Mouse (Mus musculus) spleen, adult 18-20 months (tissue): ENCODE results near the gene Psd.

Experiments
- DNase-seq, 2 experiments: peaks; one replicate each; pipeline ENCODE4 v3.0.0; 2022; ENCODE audit warnings: mixed read lengths in 2 of 2

Gene Psd

GRCm38 (mm10) chr19:46326756-46327305 is at the start of gene Psd:
Gene Psd (minus strand): TSS chr19:46327156.
- DNase-seq = no peak

- DNase-seq = no peak
These were observed 48.9 kb upstream of the Psd start for GRCm38 (mm10) chr19:46375891-46376290.

- DNase-seq = no peak
These were observed 48.5 kb upstream of the Psd start for GRCm38 (mm10) chr19:46375489-46375888.

- DNase-seq = no peak
These were observed 47.6 kb upstream of the Psd start for GRCm38 (mm10) chr19:46374477-46375088.

GRCm38 (mm10) chr19:46369204-46369603 is 42.2 kb upstream of the Psd start:
- peak; percentile 22 to 55 for DNase-seq

DNA sequence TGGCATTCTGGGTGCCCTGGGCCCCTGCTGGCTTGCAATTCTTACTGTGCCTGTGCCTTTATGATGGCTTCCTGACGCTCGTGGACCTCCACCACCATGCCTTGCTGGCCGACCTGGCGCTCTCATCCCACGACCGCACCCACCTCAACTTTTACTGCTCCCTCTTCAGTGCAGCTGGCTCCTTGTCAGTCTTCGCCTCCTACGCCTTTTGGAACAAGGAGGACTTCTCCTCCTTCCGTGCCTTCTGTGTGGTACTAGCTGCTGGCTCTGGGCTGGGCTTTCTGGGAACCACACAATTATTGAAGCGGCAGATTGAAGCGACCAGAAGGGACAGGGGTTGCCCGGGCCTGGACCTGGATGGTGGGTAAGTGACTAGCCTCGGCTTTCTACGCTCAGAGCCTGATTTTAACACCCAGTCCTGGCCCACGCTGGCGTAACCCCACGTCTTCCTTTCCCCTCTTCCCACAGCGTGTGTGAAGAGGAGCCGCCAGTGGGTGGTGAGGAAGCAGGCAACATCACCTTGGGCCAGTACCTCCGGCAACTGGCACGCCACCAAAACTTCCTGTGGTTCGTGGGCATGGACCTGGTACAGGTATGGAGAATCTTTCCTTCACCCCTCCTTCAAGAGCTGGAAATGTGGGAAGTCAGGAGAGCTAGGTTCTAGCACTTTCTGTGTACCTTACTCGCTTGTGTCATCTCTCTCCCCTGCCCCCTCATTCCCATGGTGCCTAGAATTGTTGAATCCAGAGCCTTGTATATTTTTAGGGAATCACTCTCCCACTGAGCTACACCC is 41.0 kb upstream of the Psd start:
- DNase-seq = no peak

DNA sequence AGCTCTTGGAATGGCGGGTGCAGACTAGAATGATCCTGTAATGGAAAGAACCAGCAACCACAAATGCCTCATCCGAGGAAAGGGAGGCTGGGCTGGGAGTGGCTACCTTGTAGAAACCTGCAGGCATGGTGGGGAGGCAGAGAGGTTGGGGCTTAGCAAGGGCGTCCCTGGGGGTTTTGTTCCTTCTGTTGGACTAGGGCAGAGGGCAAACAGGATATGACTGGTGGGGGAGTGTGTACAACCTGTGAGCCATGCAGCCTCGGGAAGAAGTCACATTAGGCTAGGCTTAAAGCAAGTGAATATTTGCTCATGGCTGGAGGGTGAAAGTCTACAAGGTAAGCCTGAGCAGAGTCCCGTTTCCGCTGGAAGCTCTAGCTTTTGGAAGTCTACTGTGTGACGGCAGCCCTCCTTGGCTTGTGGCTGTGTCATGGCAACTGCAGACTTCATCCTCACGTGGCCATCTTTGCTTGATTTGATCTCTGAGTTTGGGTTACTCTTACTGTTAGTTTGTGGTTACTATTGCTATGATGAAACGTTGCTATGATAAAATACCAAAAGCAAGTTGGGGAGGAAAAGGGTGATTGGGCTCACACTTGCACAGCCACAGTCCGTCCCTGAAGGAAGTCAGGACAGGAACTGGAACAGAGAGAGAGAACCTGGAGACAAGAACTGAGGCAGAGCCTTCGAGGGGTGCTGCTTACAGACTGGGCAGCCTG is 36.5 kb upstream of the Psd start:
- no peak for DNase-seq

DNA sequence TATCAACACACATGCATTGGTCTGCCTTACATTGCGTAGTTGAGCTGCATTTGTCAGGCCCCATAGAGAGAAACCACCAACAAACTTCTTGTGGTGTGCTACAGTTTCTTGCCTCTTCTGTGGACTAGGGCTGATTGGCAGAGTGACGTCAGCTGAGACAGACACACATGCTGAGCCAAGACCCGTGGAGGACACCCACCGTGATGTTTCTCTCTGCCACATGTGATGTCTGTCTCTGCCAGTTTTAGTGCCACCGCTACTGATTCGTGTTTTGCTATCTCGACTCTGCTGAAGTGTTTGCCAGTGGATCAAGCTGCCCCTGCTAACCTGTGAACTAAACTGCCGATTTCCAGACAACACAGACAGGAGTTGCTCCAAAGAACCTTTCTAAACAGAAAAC is 35.1 kb upstream of the Psd start:
- no peak for DNase-seq

GRCm38 (mm10) chr19:46358381-46358780 is 31.4 kb upstream of the Psd start:
- DNase-seq = no peak

- no peak for DNase-seq
These were observed 30.7 kb upstream of the Psd start for GRCm38 (mm10) chr19:46357344-46358280.

DNA sequence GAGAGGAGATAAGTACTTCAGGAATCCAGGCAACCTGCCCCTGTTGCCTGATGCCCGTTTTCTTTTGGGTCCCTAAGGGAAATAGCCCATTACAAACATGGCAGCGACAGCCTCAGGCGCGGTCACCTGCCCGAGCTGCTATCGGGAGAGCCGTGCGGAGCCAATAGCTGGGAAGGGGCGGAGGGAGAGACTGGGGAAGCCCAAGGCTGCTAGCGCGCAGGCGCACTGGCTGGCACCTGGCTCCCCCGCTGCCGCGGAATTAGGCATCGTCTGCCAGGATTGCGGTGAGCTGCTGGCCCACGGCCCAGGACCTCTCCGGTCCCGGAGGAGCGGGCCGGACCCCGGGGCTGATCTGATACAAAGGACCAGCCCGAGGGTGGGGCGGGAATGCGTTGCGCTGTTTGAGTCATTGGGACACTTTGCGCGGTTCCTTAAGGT is 29.8 kb upstream of the Psd start:
- peak; percentile 64 to 65 for DNase-seq

DNA sequence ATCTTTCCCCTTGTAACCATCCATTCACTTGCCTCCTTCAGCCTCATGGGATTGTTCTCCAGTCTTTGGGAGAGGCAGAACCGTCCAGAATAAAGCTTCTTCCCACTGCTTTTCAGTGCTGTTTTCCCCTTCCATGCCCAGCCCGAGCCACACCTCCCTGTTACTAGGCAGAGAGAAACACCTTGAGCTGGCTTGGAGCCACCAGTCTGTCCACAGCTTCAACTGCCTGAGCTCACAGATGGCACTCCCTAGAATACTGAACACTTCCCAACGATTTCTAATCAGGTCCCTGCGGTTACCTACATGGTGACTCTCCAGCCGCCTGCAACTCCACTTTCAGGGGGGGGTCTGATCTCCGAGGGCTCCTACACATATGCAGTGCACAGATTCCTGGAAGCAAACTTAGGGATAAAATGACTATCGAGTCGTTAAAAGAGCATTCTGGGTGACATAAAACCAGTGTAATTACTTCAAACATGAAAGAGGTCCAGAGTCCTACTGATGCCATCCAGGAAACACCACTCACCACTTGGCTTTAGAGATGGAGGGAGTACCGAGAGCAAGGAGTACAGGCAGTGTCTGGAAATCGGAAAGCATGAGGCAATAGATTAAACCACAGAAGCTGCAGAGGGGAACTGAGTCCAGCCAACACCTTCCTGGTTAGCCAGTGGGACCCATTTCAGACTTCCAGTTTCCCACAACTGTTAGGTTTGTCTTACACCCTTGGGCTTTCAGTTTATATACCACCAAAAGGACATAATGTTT is 23.4 kb upstream of the Psd start, which contains the start of gene 2310034G01Rik:
TSS of gene 2310034G01Rik (minus strand) at position 135 of the 765 bp plus-strand sequence.
- DNase-seq = no peak

- no peak for DNase-seq
These were observed 22.6 kb upstream of the Psd start for GRCm38 (mm10) chr19:46349550-46349949.

DNA sequence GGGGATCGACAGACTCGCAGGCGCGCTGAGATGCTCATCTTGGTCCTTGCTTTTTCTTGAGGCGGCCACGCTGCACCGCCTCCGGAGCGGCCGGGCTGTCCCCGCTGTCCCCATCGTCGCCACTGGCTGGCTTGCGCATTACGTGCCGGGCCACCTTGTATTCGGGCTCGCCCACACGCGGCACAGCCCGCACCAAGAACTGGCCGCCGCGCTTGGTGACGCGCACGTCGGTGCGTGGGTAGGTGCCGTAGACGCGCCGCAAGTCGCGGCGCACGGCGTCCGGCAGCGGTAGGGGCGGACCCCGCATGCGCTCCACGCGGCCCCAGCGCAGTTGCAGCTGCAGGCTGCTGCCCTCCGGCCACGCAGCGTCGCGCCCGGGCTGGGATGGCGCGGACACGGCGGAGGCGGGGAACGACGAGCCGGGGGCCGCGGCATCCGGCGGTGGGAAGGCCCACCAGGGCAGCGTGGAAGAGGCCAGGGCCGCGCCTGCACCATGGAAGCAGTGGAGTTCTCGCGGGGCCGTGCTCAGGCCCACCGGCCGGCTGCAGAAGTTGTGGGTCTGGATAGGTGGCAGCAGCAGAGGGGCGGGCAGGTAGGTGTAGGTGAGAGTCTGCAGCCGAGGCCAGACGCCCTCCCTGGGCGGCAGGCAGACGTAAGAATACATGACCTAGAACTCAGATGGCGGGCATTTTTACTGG is 22.0 kb upstream of the Psd start:
- peak; percentile 43 to 54 for DNase-seq

- DNase-seq = no peak
These were observed 21.1 kb upstream of the Psd start for GRCm38 (mm10) chr19:46347936-46348668.

GRCm38 (mm10) chr19:46347146-46347545 is 20.2 kb upstream of the Psd start:
- no peak for DNase-seq

- no peak for DNase-seq
These were observed 17.9 kb upstream of the Psd start for GRCm38 (mm10) chr19:46344710-46345419.

DNA sequence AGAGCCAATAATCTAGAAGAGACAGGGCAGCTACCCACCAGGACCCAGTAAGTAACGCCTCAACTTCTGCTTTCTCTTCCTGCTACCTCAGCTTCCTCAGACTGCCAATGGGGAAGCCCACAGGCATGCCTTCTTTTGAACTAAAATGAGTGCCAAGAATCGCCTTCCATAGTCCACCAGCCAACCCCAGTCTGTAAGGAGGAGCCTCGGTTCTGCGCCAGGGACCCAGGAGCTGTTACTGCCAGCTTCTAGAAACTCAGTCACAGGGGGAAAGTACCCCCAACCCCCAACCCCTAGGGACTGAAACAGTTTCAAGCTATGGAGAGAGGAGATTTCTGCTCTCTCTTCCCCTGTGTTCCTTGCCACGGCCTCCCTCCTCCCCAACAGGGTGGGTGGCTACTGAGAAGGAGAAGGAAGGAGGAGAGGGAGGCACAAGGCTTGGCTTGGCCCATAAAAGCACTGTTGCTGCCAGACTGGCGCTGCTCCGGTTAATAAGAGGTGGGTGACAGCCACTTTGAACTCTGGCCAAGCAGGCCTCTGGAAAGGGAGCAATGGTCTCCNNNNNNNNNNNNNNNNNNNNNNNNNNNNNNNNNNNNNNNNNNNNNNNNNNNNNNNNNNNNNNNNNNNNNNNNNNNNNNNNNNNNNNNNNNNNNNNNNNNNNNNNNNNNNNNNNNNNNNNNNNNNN is 12.5 kb upstream of the Psd start:
- DNase-seq = peak; percentile 37 to 43

DNA sequence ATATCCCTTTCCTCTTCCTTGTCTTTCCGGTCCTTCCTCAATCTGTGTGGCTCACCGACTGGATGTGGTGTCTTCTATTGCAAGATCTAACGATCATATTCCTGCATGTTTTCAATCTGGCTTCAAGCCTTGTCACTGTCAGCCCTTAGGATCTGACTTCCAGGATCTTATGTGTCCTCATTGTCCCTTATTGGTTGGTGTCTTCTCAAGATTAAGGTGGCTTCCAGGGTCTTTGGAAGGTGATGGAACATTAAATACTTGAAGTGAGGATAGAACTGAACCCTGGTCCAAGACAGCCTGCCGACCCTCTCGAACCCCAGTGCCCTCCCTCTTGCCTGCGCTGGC is 12.0 kb upstream of the Psd start:
- no peak for DNase-seq
